In genomic region chr8:8378248-8378647, GRCm38 (mm10) we compare ENCODE assay signal across 16 mouse cellular contexts.
DNase-seq lines count a peak whose midpoint lies in the region; ATAC-seq and TF ChIP-seq lines count a peak whose summit lies in the region.
"Had no signal": no experiment of that assay in that cellular context is flagged by ENCODE, and none has a peak within 500 bp of the region (broad histone marks: within the 10 kb centered on the region; RNA-seq: fewer than 3 reads in every experiment).

No protein-coding gene starts in this region.

- H3K4me2 ChIP-seq in forebrain, embryonic 16.5 days (ENCODE audit: low read length) = no peak overlapping the region
- H3K4me2 ChIP-seq in forebrain, embryonic 11.5 days (ENCODE audit: low read depth, low read length, severe bottlenecking) = no peak overlapping the region
- no peak overlapping the region for H3K4me2 ChIP-seq in midbrain, embryonic 14.5 days (ENCODE audit: low read length)
- H3K4me2 ChIP-seq in midbrain, postnatal 0 days (ENCODE audit: low read depth, low read length, poor library complexity, severe bottlenecking) = no peak overlapping the region
- H3K4me2 ChIP-seq: heart, embryonic 11.5 days; heart, embryonic 15.5 days; hindbrain, embryonic 14.5 days had no signal

- no peaks in the 10 kb centered on the region for H3K36me3 ChIP-seq in forebrain, embryonic 16.5 days (ENCODE audit: control insufficient read depth, insufficient read depth)
- H3K36me3 ChIP-seq in forebrain, embryonic 11.5 days (ENCODE audit: control insufficient read depth, insufficient read depth, low read length) = no peaks in the 10 kb centered on the region
- no peaks in the 10 kb centered on the region for H3K36me3 ChIP-seq in midbrain, embryonic 14.5 days (ENCODE audit: control insufficient read depth, insufficient read depth, low read length)
- no peaks in the 10 kb centered on the region for H3K36me3 ChIP-seq in midbrain, embryonic 10.5 days
- no peaks in the 10 kb centered on the region for H3K36me3 ChIP-seq in midbrain, postnatal 0 days (ENCODE audit: insufficient read depth, low read length)
- H3K36me3 ChIP-seq: embryonic facial prominence, embryonic 10.5 days; heart, embryonic 15.5 days had no signal

- H3K4me1 ChIP-seq in forebrain, embryonic 16.5 days (replicated peaks; ENCODE audit: control insufficient read depth, insufficient read depth, low read length) = peaks cover 2% of the 10 kb centered on the region; the same call in 1 of the 2 replicates
- H3K4me1 ChIP-seq in forebrain, embryonic 11.5 days (replicated peaks; ENCODE audit: control insufficient read depth, insufficient read depth, low read length) = peaks cover 2% of the 10 kb centered on the region; the same call in 1 of the 2 replicates
- H3K4me1 ChIP-seq in midbrain, embryonic 14.5 days (ENCODE audit: control insufficient read depth, insufficient read depth, low read length) = no peaks in the 10 kb centered on the region
- peaks cover 16% of the 10 kb centered on the region for H3K4me1 ChIP-seq in midbrain, embryonic 10.5 days
- no peaks in the 10 kb centered on the region for H3K4me1 ChIP-seq in midbrain, postnatal 0 days (ENCODE audit: insufficient read depth, low read length)
- H3K4me1 ChIP-seq: embryonic facial prominence, embryonic 10.5 days had no signal

- H3K27ac ChIP-seq in forebrain, embryonic 16.5 days (ENCODE audit: low read length) = no peak overlapping the region
- H3K27ac ChIP-seq in forebrain, embryonic 11.5 days (ENCODE audit: low read depth, low read length) = no peak overlapping the region
- H3K27ac ChIP-seq in midbrain, embryonic 14.5 days (replicated peaks; ENCODE audit: low read depth, low read length) = no peak overlapping the region
- no peak overlapping the region for H3K27ac ChIP-seq in midbrain, embryonic 10.5 days (replicated peaks)
- H3K27ac ChIP-seq in midbrain, postnatal 0 days (ENCODE audit: low read depth, low read length) = no peak overlapping the region
- H3K27ac ChIP-seq: embryonic facial prominence, embryonic 10.5 days; heart, adult 2 months; heart, embryonic 15.5 days; hindbrain, embryonic 14.5 days had no signal

- ATAC-seq in forebrain, embryonic 16.5 days = peak; percentile 42; the same call in 1 of the 2 replicates
- ATAC-seq in forebrain, embryonic 11.5 days (replicated peaks; ENCODE audit: low FRiP score) = no peak
- ATAC-seq in midbrain, embryonic 14.5 days (ENCODE audit: low FRiP score, low TSS enrichment) = no peak; the same call in 1 of the 2 replicates
- ATAC-seq in midbrain, postnatal 0 days (ENCODE audit: low FRiP score) = no peak

- WGBS in forebrain, embryonic 16.5 days = 44% methylated on average over 4 of the region's 4 CpGs
- WGBS in forebrain, embryonic 11.5 days = 45% methylated on average over 4 of the region's 4 CpGs
- WGBS in midbrain, embryonic 14.5 days = 29% methylated on average over 4 of the region's 4 CpGs
- 58% methylated on average over 4 of the region's 4 CpGs for WGBS in midbrain, embryonic 10.5 days
- WGBS in midbrain, postnatal 0 days = 42% methylated on average over 4 of the region's 4 CpGs

- no peak overlapping the region for H3K4me3 ChIP-seq in forebrain, embryonic 16.5 days (replicated peaks; ENCODE audit: low read length)
- H3K4me3 ChIP-seq in forebrain, embryonic 11.5 days (ENCODE audit: low read depth, low read length) = no peak overlapping the region
- no peak overlapping the region for H3K4me3 ChIP-seq in midbrain, embryonic 14.5 days (replicated peaks; ENCODE audit: low read depth, low read length)
- no peak overlapping the region for H3K4me3 ChIP-seq in midbrain, embryonic 10.5 days
- no peak overlapping the region for H3K4me3 ChIP-seq in midbrain, postnatal 0 days (ENCODE audit: low read depth, low read length)
- H3K4me3 ChIP-seq: embryonic facial prominence, embryonic 10.5 days; heart, adult 2 months; heart, embryonic 15.5 days had no signal

- no peak overlapping the region for H3K9ac ChIP-seq in forebrain, embryonic 16.5 days (replicated peaks; ENCODE audit: low read depth, low read length)
- no peak overlapping the region for H3K9ac ChIP-seq in forebrain, embryonic 11.5 days (ENCODE audit: low read length)
- no peak overlapping the region for H3K9ac ChIP-seq in midbrain, embryonic 14.5 days (replicated peaks; ENCODE audit: low read length)
- H3K9ac ChIP-seq in midbrain, postnatal 0 days (replicated peaks; ENCODE audit: low read length, poor library complexity, severe bottlenecking) = no peak overlapping the region
- H3K9ac ChIP-seq: heart, embryonic 15.5 days; hindbrain, embryonic 14.5 days had no signal

- no peaks in the 10 kb centered on the region for H3K27me3 ChIP-seq in forebrain, embryonic 16.5 days (replicated peaks; ENCODE audit: control insufficient read depth, insufficient read depth, low read length)
- no peaks in the 10 kb centered on the region for H3K27me3 ChIP-seq in forebrain, embryonic 11.5 days (ENCODE audit: control insufficient read depth, insufficient read depth, low read length)
- H3K27me3 ChIP-seq in midbrain, embryonic 14.5 days (ENCODE audit: control insufficient read depth, insufficient read depth, low read length) = no peaks in the 10 kb centered on the region
- H3K27me3 ChIP-seq in midbrain, embryonic 10.5 days (ENCODE audit: low read depth, poor library complexity, severe bottlenecking) = peaks cover 10% of the 10 kb centered on the region
- H3K27me3 ChIP-seq in midbrain, postnatal 0 days (ENCODE audit: insufficient read depth, low read length) = no peaks in the 10 kb centered on the region
- H3K27me3 ChIP-seq: heart, embryonic 15.5 days had no signal

- DNase-seq in forebrain, embryonic 11.5 days (ENCODE audit: low spot score) = no peak
- peak; percentile 46 for DNase-seq in midbrain, embryonic 14.5 days
- no peak for DNase-seq in midbrain, embryonic 10.5 days (ENCODE audit: low spot score)
- peak; percentile 24 for DNase-seq in midbrain, postnatal 0 days (ENCODE audit: low spot score)
- DNase-seq in kidney, adult 11 months = no peak
- DNase-seq: adrenal gland, adult 2 months; adrenal gland, postnatal 25 days; cerebellum, adult 2 months; gastrocnemius, postnatal 14 days; heart, adult 2 months; heart, postnatal 14 days had no signal

- H3K9me3 ChIP-seq in forebrain, embryonic 16.5 days (ENCODE audit: control insufficient read depth, low read length) = no peaks in the 10 kb centered on the region
- H3K9me3 ChIP-seq in forebrain, embryonic 11.5 days (ENCODE audit: control insufficient read depth, low read length) = no peaks in the 10 kb centered on the region
- no peaks in the 10 kb centered on the region for H3K9me3 ChIP-seq in midbrain, embryonic 14.5 days (ENCODE audit: control insufficient read depth, low read length)
- no peaks in the 10 kb centered on the region for H3K9me3 ChIP-seq in midbrain, embryonic 10.5 days (replicated peaks)
- no peaks in the 10 kb centered on the region for H3K9me3 ChIP-seq in midbrain, postnatal 0 days (ENCODE audit: low read length)
- H3K9me3 ChIP-seq: embryonic facial prominence, embryonic 10.5 days; heart, embryonic 15.5 days had no signal

- TF ChIP-seq CTCF in midbrain, postnatal 0 days (IDR thresholded peaks at IDR 0.05) = no peak

Comparison
In these comparisons a context has a peak if more than half of its experiments do, and no peak if none do; other contexts are left out.
1. DNase-seq: peak in midbrain, embryonic 14.5 days (single experiment) and midbrain, postnatal 0 days (single experiment); none in forebrain, embryonic 11.5 days (single experiment), midbrain, embryonic 10.5 days (single experiment) and kidney, adult 11 months (single experiment).